Mouse (Mus musculus) limb, embryonic 15.5 days (tissue): Measurements from ENCODE around the gene Pacs2. TPM values are rescaled to one million over a fixed set of nuclear protein-coding genes. Genes with fewer than 3 reads are reported as not detected.

Source experiments
- ATAC-seq: fragments of 200-750 bp; cut with Nextera tagmentation; 2 replicates; pipeline ENCODE4 v1.8.0; 2017; ENCODE audit warnings: low read depth, moderate TSS enrichment; ENCODE audit not compliant: insufficient number of reproducible peaks, low FRiP score, low TSS enrichment
- H3K27ac ChIP-seq: fragments of 300-500 bp; sonication (generic); 2 replicates; pipeline ENCODE4 v1.5.1; 2015; ENCODE audit warnings: moderate library complexity, mild to moderate bottlenecking, inconsistent platforms
- H3K27me3 ChIP-seq: fragments of 300-500 bp; sonication (generic); 2 replicates; pipeline ENCODE4 v1.6.1; 2015; ENCODE audit warnings: inconsistent platforms
- H3K36me3 ChIP-seq: fragments of 300-500 bp; sonication (generic); 2 replicates; pipeline ENCODE4 v1.6.1; 2015; ENCODE audit warnings: inconsistent platforms
- H3K4me1 ChIP-seq: fragments of 300-500 bp; sonication (generic); 2 replicates; pipeline ENCODE4 v1.6.1; 2015; ENCODE audit warnings: inconsistent platforms
- H3K4me2 ChIP-seq: fragments of 300-500 bp; sonication (generic); 2 replicates; pipeline ENCODE4 v1.6.1; 2015; ENCODE audit warnings: mild to moderate bottlenecking, inconsistent platforms
- H3K4me3 ChIP-seq: fragments of 300-500 bp; sonication (generic); 2 replicates; pipeline ENCODE4 v1.5.1; 2015; ENCODE audit warnings: mild to moderate bottlenecking, inconsistent platforms
- H3K9ac ChIP-seq: fragments of 300-500 bp; sonication (generic); 2 replicates; pipeline ENCODE4 v1.6.1; 2015; ENCODE audit warnings: inconsistent platforms
- H3K9me3 ChIP-seq: fragments of 300-500 bp; sonication (generic); 2 replicates; pipeline ENCODE4 v1.6.1; 2016; ENCODE audit warnings: inconsistent platforms
- WGBS: fragments of 180-500 bp; shearing (Covaris S2); methylation state at CpG from one replicate; pipeline ENCODE4 v1.1.7; 2015; 5-methylcytosine and 5-hydroxymethylcytosine counted together
- microRNA-seq: library from miRNA; unstranded; fragments of <30 nt; microRNA quantifications from one replicate; pipeline ENCODE4, GENCODE M21; 2016
- polyA plus RNA-seq: library from polyadenylated mRNA; unstranded; fragments of >200 nt; fragmentation: Nextera tagmentation; extraction: Ambion mirVana; gene quantifications from 2 replicates; pipeline ENCODE4 v1.2.1, GENCODE M21; 2015

Pacs2 gene
- polyA plus RNA-seq, 1 experiment from 2014 or later: 12.9 TPM

- 81% methylated on average over 16 of the region's 16 CpGs for WGBS
- Histone ChIP-seq H3K4me3 (no peak overlapping the region), H3K4me2 (no peak overlapping the region), H3K36me3 (peaks cover 74% of the 10 kb centered on the region), H3K27me3 (no peaks in the 10 kb centered on the region), H3K9ac (no peak overlapping the region), H3K27ac (no peak overlapping the region), H3K4me1 (peaks cover 12% of the 10 kb centered on the region; the same call in 1 of the 2 replicates), H3K9me3 (no peaks in the 10 kb centered on the region)
- ATAC-seq: no peak
Observed at GRCm38 (mm10) chr12:113114856-113115538, 100.7 kb downstream of the Pacs2 start.

- ATAC-seq: 0 out of 2 replicates have a peak, but pooled peaks have one; percentile 33
- H3K27me3 ChIP-seq: no peaks in the 10 kb centered on the region
Observed at GRCm38 (mm10) chr12:113119516-113120410, 105.5 kb downstream of the Pacs2 start.

More at GRCm38 (mm10) chr12:113119516-113120410, 105.5 kb downstream of the Pacs2 start:
- peaks cover 3% of the 10 kb centered on the region; the same call in 1 of the 2 replicates for H3K4me1 ChIP-seq
- H3K27ac ChIP-seq: no peak overlapping the region
- peaks cover 93% of the 10 kb centered on the region for H3K36me3 ChIP-seq
- H3K9me3 ChIP-seq: no peaks in the 10 kb centered on the region
- WGBS: 84% methylated on average over 20 of the region's 20 CpGs
- no peak overlapping the region for H3K9ac ChIP-seq
- no peak overlapping the region for H3K4me2 ChIP-seq
- H3K4me3 ChIP-seq: no peak overlapping the region

Small RNAs within 50 kb of the gene (microRNA-seq; reads per million reads assigned to microRNA genes)
- not detected for gene Gm44471

Other genes starting within 250 kb of the Pacs2 start
- 9.4 and 9.8 TPM in 2 replicates for gene Ahnak2, start 211.9 kb upstream of the Pacs2 start, polyA plus RNA-seq
- gene Clba1, start 205.6 kb upstream of the Pacs2 start, polyA plus RNA-seq: 5.9 and 6.4 TPM in 2 replicates
- 105 TPM in 2 replicates for gene Cdca4, start 185.1 kb upstream of the Pacs2 start, polyA plus RNA-seq
- gene Gpr132, start 146.3 kb upstream of the Pacs2 start, polyA plus RNA-seq: 0.20 and 0.41 TPM in 2 replicates
- gene Jag2, start 84.7 kb upstream of the Pacs2 start, polyA plus RNA-seq: 10.3 and 11.6 TPM in 2 replicates
- gene Nudt14, start 72.4 kb upstream of the Pacs2 start, polyA plus RNA-seq: 70.5 and 71.2 TPM in 2 replicates
- 25.4 and 26.3 TPM in 2 replicates for gene Btbd6, start 38.0 kb upstream of the Pacs2 start, polyA plus RNA-seq
- gene Brf1, start 13.8 kb upstream of the Pacs2 start, polyA plus RNA-seq: 57.1 and 61.7 TPM in 2 replicates
- gene Tex22, start 60.0 kb downstream of the Pacs2 start, polyA plus RNA-seq: 0.19 TPM in 1 of 2 replicates, not detected in the other
- 10.6 and 12.9 TPM in 2 replicates for gene Mta1, start 83.8 kb downstream of the Pacs2 start, polyA plus RNA-seq
- gene Crip2, start 125.7 kb downstream of the Pacs2 start, polyA plus RNA-seq: 113 and 182 TPM in 2 replicates
- gene Crip1, start 131.8 kb downstream of the Pacs2 start, polyA plus RNA-seq: 560 and 613 TPM in 2 replicates
- gene Tedc1, start 141.9 kb downstream of the Pacs2 start, polyA plus RNA-seq: 25.4 and 28.5 TPM in 2 replicates
- gene Tmem121, start 171.4 kb downstream of the Pacs2 start, polyA plus RNA-seq: 12.7 and 17.1 TPM in 2 replicates